Mouse (Mus musculus) E14TG2a.4 (cell line): ENCODE measurements around the gene Dbn1.
A peak's percentile ranks its signal among the peaks of the same experiment; 100 is the strongest.

Experiments
- H3K27me3 ChIP-seq: 2 replicates; pipeline ENCODE4 v1.6.1; 2014; ENCODE audit warnings: low read length, control low read depth; ENCODE audit not compliant: insufficient read depth
- H3K36me3 ChIP-seq: 2 replicates; pipeline ENCODE4 v1.6.1; 2014; ENCODE audit warnings: low read length, control low read depth; ENCODE audit not compliant: insufficient read depth
- H3K4me1 ChIP-seq: replicated peaks from 2 replicates; pipeline ENCODE4 v1.6.1; 2014; ENCODE audit warnings: low read depth, low read length, control low read depth
- H3K4me3 ChIP-seq: replicated peaks from 2 replicates; pipeline ENCODE4 v1.5.1; 2014; ENCODE audit warnings: mild to moderate bottlenecking, low read length
- H3K9me3 ChIP-seq: 2 replicates; pipeline ENCODE4 v1.6.1; 2014; ENCODE audit warnings: low read length, control low read depth
- CTCF ChIP-seq: conservative IDR thresholded peaks from 2 replicates; pipeline ENCODE4 v1.5.1; 2014; ENCODE audit warnings: low read length
- NANOG ChIP-seq: IDR thresholded peaks from 2 replicates; pipeline ENCODE4 v1.6.1; 2014; ENCODE audit warnings: borderline replicate concordance, low read length, mixed read lengths
- POU5F1 ChIP-seq: IDR thresholded peaks from 2 replicates; pipeline ENCODE4 v1.6.1; 2014; ENCODE audit warnings: low read length, borderline replicate concordance

The Dbn1 gene

GRCm38 (mm10) chr13:55486029-55486794 lies 1.7 kb downstream of the Dbn1 start:
- 0 out of 2 replicates have a peak, but pooled peaks cover 4% of the 10 kb centered on the region for H3K36me3 ChIP-seq
- H3K4me3 ChIP-seq = peak overlapping the region; percentile 82; the same call in 1 of the 2 replicates
- no peaks in the 10 kb centered on the region for H3K9me3 ChIP-seq
- TF ChIP-seq CTCF (no peak), NANOG (no peak), POU5F1 (no peak)
- peaks cover 81% of the 10 kb centered on the region for H3K27me3 ChIP-seq
- H3K4me1 ChIP-seq = peaks cover 62% of the 10 kb centered on the region

- Histone ChIP-seq H3K4me1 (peaks cover 63% of the 10 kb centered on the region), H3K36me3 (0 out of 2 replicates have a peak, but pooled peaks cover 4% of the 10 kb centered on the region), H3K27me3 (peaks cover 91% of the 10 kb centered on the region), H3K4me3 (no peak overlapping the region), H3K9me3 (no peaks in the 10 kb centered on the region)
- TF ChIP-seq NANOG = no peak
- no peak for TF ChIP-seq CTCF
- TF ChIP-seq POU5F1 = no peak
Observed at GRCm38 (mm10) chr13:55484520-55485088, 3.3 kb downstream of the Dbn1 start.

- 0 out of 2 replicates have a peak, but pooled peaks cover 4% of the 10 kb centered on the region for H3K36me3 ChIP-seq
- no peak for TF ChIP-seq NANOG
- no peak for TF ChIP-seq CTCF
- TF ChIP-seq POU5F1 = no peak
- no peak overlapping the region for H3K4me3 ChIP-seq
- H3K4me1 ChIP-seq = peaks cover 53% of the 10 kb centered on the region
- peaks cover 88% of the 10 kb centered on the region for H3K27me3 ChIP-seq
- H3K9me3 ChIP-seq = no peaks in the 10 kb centered on the region
Observed at GRCm38 (mm10) chr13:55483593-55483992, 4.3 kb downstream of the Dbn1 start.

- Histone ChIP-seq H3K27me3 (peaks cover 83% of the 10 kb centered on the region), H3K4me3 (no peak overlapping the region), H3K36me3 (0 out of 2 replicates have a peak, but pooled peaks cover 4% of the 10 kb centered on the region), H3K9me3 (no peaks in the 10 kb centered on the region), H3K4me1 (peaks cover 49% of the 10 kb centered on the region)
- TF ChIP-seq CTCF (no peak), POU5F1 (no peak), NANOG (no peak)
Observed at GRCm38 (mm10) chr13:55483071-55483470, 4.8 kb downstream of the Dbn1 start.

- H3K9me3 ChIP-seq = no peaks in the 10 kb centered on the region
- no peak overlapping the region for H3K4me3 ChIP-seq
- 0 out of 2 replicates have a peak, but pooled peaks cover 4% of the 10 kb centered on the region for H3K36me3 ChIP-seq
- peaks cover 54% of the 10 kb centered on the region for H3K4me1 ChIP-seq
- TF ChIP-seq NANOG (no peak), CTCF (no peak), POU5F1 (no peak)
- peaks cover 85% of the 10 kb centered on the region for H3K27me3 ChIP-seq
Observed at GRCm38 (mm10) chr13:55482542-55482941, 5.4 kb downstream of the Dbn1 start.

GRCm38 (mm10) chr13:55479929-55480328 lies 8.0 kb downstream of the Dbn1 start:
- H3K4me3 ChIP-seq = no peak overlapping the region
- TF ChIP-seq NANOG (no peak), POU5F1 (no peak), CTCF (no peak)
- H3K36me3 ChIP-seq = peaks cover 17% of the 10 kb centered on the region
- H3K27me3 ChIP-seq = peaks cover 83% of the 10 kb centered on the region
- H3K9me3 ChIP-seq = no peaks in the 10 kb centered on the region
- H3K4me1 ChIP-seq = peaks cover 51% of the 10 kb centered on the region

- Histone ChIP-seq H3K4me3 (no peak overlapping the region), H3K9me3 (no peaks in the 10 kb centered on the region), H3K27me3 (peaks cover 82% of the 10 kb centered on the region), H3K4me1 (peaks cover 53% of the 10 kb centered on the region), H3K36me3 (peaks cover 19% of the 10 kb centered on the region)
- no peak for TF ChIP-seq POU5F1
- no peak for TF ChIP-seq NANOG
- no peak for TF ChIP-seq CTCF
Observed at GRCm38 (mm10) chr13:55479008-55479407, 8.9 kb downstream of the Dbn1 start.

GRCm38 (mm10) chr13:55478036-55478435 lies 9.9 kb downstream of the Dbn1 start:
- TF ChIP-seq NANOG = no peak
- TF ChIP-seq CTCF = peak; percentile 86
- no peaks in the 10 kb centered on the region for H3K9me3 ChIP-seq
- peaks cover 53% of the 10 kb centered on the region for H3K4me1 ChIP-seq
- H3K36me3 ChIP-seq = peaks cover 19% of the 10 kb centered on the region
- no peak overlapping the region; the same call in 1 of the 2 replicates for H3K4me3 ChIP-seq
- peaks cover 82% of the 10 kb centered on the region for H3K27me3 ChIP-seq
